Mouse (Mus musculus): ENCODE data around the gene Slc38a9. TPM values are rescaled to one million over a fixed set of nuclear protein-coding genes. Genes with fewer than 3 reads are reported as not detected.

Slc38a9 gene
- total RNA-seq, 1 experiment: 13.1 TPM

GRCm38 (mm10) chr13:112754871-112755270 is 94.3 kb downstream of the Slc38a9 start:
- H3K9ac ChIP-seq (ENCODE audit: insufficient read depth, low read depth, low read length, poor library complexity, severe bottlenecking): no peak overlapping the region
- no peak overlapping the region for H3K27ac ChIP-seq (ENCODE audit: insufficient read depth, low read depth, low read length, poor library complexity, severe bottlenecking)
- no peaks in the 10 kb centered on the region for H3K9me3 ChIP-seq (ENCODE audit: control insufficient read depth, insufficient read depth, low read depth, low read length)
- DNase-seq (ENCODE audit: low read depth, low spot score): no peak
- in situ Hi-C loops (cut with MboI; ENCODE audit: low sequenced_read_pairs in 2 of 2, unreplicated experiment in 2 of 2): no loop called here
- no peaks in the 10 kb centered on the region for H3K36me3 ChIP-seq (ENCODE audit: control insufficient read depth, insufficient read depth, low read length, poor library complexity, severe bottlenecking)
- H3K4me3 ChIP-seq (ENCODE audit: insufficient read depth in 1 of 2, low read depth in 1 of 2, low read length in 2 of 2, poor library complexity in 1 of 2, severe bottlenecking in 1 of 2): no peak overlapping the region
- TF ChIP-seq ZC3H11A (IDR thresholded peaks at IDR 0.05; ENCODE audit: borderline replicate concordance, low read depth, low read length): no peak
- no peak for TF ChIP-seq HCFC1 (IDR thresholded peaks at IDR 0.05; ENCODE audit: borderline replicate concordance, insufficient read depth, low read length)
- TF ChIP-seq CHD2 (IDR thresholded peaks at IDR 0.05; ENCODE audit: low read depth, low read length): no peak
- no peak for TF ChIP-seq MAFK (IDR thresholded peaks at IDR 0.05; ENCODE audit: insufficient read depth, low read depth, low read length)
- no peak for TF ChIP-seq ZNF384 (IDR thresholded peaks at IDR 0.05; ENCODE audit: low read depth, low read length)
- H3K4me1 ChIP-seq (ENCODE audit: control insufficient read depth in 2 of 2, insufficient read depth in 2 of 2, low read length in 2 of 2, poor library complexity in 1 of 2): peaks cover 13 to 41% of the 10 kb centered on the region in 2 experiments

GRCm38 (mm10) chr13:112755507-112756010 is 95.0 kb downstream of the Slc38a9 start:
- in situ Hi-C loops (cut with MboI; ENCODE audit: low sequenced_read_pairs in 2 of 2, unreplicated experiment in 2 of 2): no loop called here
- Histone ChIP-seq H3K9ac (ENCODE audit: insufficient read depth, low read depth, low read length, poor library complexity, severe bottlenecking) (peak overlapping the region; percentile 0; the same call in 1 of the 2 replicates), H3K4me3 (ENCODE audit: insufficient read depth in 1 of 2, low read depth in 1 of 2, low read length in 2 of 2, poor library complexity in 1 of 2, severe bottlenecking in 1 of 2) (no peak overlapping the region), H3K9me3 (ENCODE audit: control insufficient read depth, insufficient read depth, low read depth, low read length) (no peaks in the 10 kb centered on the region), H3K36me3 (ENCODE audit: control insufficient read depth, insufficient read depth, low read length, poor library complexity, severe bottlenecking) (no peaks in the 10 kb centered on the region), H3K4me1 (ENCODE audit: control insufficient read depth in 2 of 2, insufficient read depth in 2 of 2, low read length in 2 of 2, poor library complexity in 1 of 2) (peaks cover 13 to 41% of the 10 kb centered on the region in 2 experiments), H3K27ac (ENCODE audit: insufficient read depth, low read depth, low read length, poor library complexity, severe bottlenecking) (no peak overlapping the region)
- DNase-seq (ENCODE audit: low read depth, low spot score): no peak
- TF ChIP-seq MAFK (IDR thresholded peaks at IDR 0.05; ENCODE audit: insufficient read depth, low read depth, low read length): no peak

GRCm38 (mm10) chr13:112757395-112757794 is 96.8 kb downstream of the Slc38a9 start:
- Histone ChIP-seq H3K9me3 (ENCODE audit: control insufficient read depth, insufficient read depth, low read depth, low read length) (no peaks in the 10 kb centered on the region), H3K9ac (ENCODE audit: insufficient read depth, low read depth, low read length, poor library complexity, severe bottlenecking) (no peak overlapping the region), H3K4me1 (ENCODE audit: control insufficient read depth in 2 of 2, insufficient read depth in 2 of 2, low read length in 2 of 2, poor library complexity in 1 of 2) (peaks cover 10 to 37% of the 10 kb centered on the region in 2 experiments), H3K4me3 (ENCODE audit: insufficient read depth in 1 of 2, low read depth in 1 of 2, low read length in 2 of 2, poor library complexity in 1 of 2, severe bottlenecking in 1 of 2) (no peak overlapping the region), H3K36me3 (ENCODE audit: control insufficient read depth, insufficient read depth, low read length, poor library complexity, severe bottlenecking) (no peaks in the 10 kb centered on the region), H3K27ac (ENCODE audit: insufficient read depth, low read depth, low read length, poor library complexity, severe bottlenecking) (no peak overlapping the region; the same call in 1 of the 2 replicates)
- TF ChIP-seq MAFK (IDR thresholded peaks at IDR 0.05; ENCODE audit: insufficient read depth, low read depth, low read length) (no peak), ZC3H11A (IDR thresholded peaks at IDR 0.05; ENCODE audit: borderline replicate concordance, low read depth, low read length) (no peak), HCFC1 (IDR thresholded peaks at IDR 0.05; ENCODE audit: borderline replicate concordance, insufficient read depth, low read length) (no peak), ZNF384 (IDR thresholded peaks at IDR 0.05; ENCODE audit: low read depth, low read length) (no peak), CHD2 (IDR thresholded peaks at IDR 0.05; ENCODE audit: low read depth, low read length) (no peak)
- in situ Hi-C loops (cut with MboI; ENCODE audit: low sequenced_read_pairs in 2 of 2, unreplicated experiment in 2 of 2): no loop called here
- DNase-seq (ENCODE audit: low read depth, low spot score): no peak

GRCm38 (mm10) chr13:112758546-112759090 is 98.1 kb downstream of the Slc38a9 start:
- H3K36me3 ChIP-seq (ENCODE audit: control insufficient read depth, insufficient read depth, low read length, poor library complexity, severe bottlenecking): no peaks in the 10 kb centered on the region
- TF ChIP-seq ZC3H11A (IDR thresholded peaks at IDR 0.05; ENCODE audit: borderline replicate concordance, low read depth, low read length) (no peak), CHD2 (IDR thresholded peaks at IDR 0.05; ENCODE audit: low read depth, low read length) (no peak), MAFK (IDR thresholded peaks at IDR 0.05; ENCODE audit: insufficient read depth, low read depth, low read length) (no peak), HCFC1 (IDR thresholded peaks at IDR 0.05; ENCODE audit: borderline replicate concordance, insufficient read depth, low read length) (no peak), ZNF384 (IDR thresholded peaks at IDR 0.05; ENCODE audit: low read depth, low read length) (no peak)
- in situ Hi-C loops (cut with MboI; ENCODE audit: low sequenced_read_pairs in 2 of 2, unreplicated experiment in 2 of 2): no loop called here
- H3K9me3 ChIP-seq (ENCODE audit: control insufficient read depth, insufficient read depth, low read depth, low read length): no peaks in the 10 kb centered on the region
- H3K27ac ChIP-seq (ENCODE audit: insufficient read depth, low read depth, low read length, poor library complexity, severe bottlenecking): no peak overlapping the region
- no peak for DNase-seq (ENCODE audit: low read depth, low spot score)
- H3K9ac ChIP-seq (ENCODE audit: insufficient read depth, low read depth, low read length, poor library complexity, severe bottlenecking): no peak overlapping the region
- H3K4me1 ChIP-seq (ENCODE audit: control insufficient read depth in 2 of 2, insufficient read depth in 2 of 2, low read length in 2 of 2, poor library complexity in 1 of 2): peaks cover 11 to 28% of the 10 kb centered on the region in 2 experiments
- H3K4me3 ChIP-seq (ENCODE audit: insufficient read depth in 1 of 2, low read depth in 1 of 2, low read length in 2 of 2, poor library complexity in 1 of 2, severe bottlenecking in 1 of 2): no peak overlapping the region

GRCm38 (mm10) chr13:112759364-112759763 is 98.8 kb downstream of the Slc38a9 start:
- Histone ChIP-seq H3K4me1 (ENCODE audit: control insufficient read depth in 2 of 2, insufficient read depth in 2 of 2, low read length in 2 of 2, poor library complexity in 1 of 2) (peaks cover 15 to 26% of the 10 kb centered on the region in 2 experiments), H3K4me3 (ENCODE audit: insufficient read depth in 1 of 2, low read depth in 1 of 2, low read length in 2 of 2, poor library complexity in 1 of 2, severe bottlenecking in 1 of 2) (no peak overlapping the region), H3K9ac (ENCODE audit: insufficient read depth, low read depth, low read length, poor library complexity, severe bottlenecking) (no peak overlapping the region), H3K9me3 (ENCODE audit: control insufficient read depth, insufficient read depth, low read depth, low read length) (no peaks in the 10 kb centered on the region), H3K36me3 (ENCODE audit: control insufficient read depth, insufficient read depth, low read length, poor library complexity, severe bottlenecking) (no peaks in the 10 kb centered on the region), H3K27ac (ENCODE audit: insufficient read depth, low read depth, low read length, poor library complexity, severe bottlenecking) (no peak overlapping the region)
- DNase-seq (ENCODE audit: low read depth, low spot score): no peak
- TF ChIP-seq ZC3H11A (IDR thresholded peaks at IDR 0.05; ENCODE audit: borderline replicate concordance, low read depth, low read length) (no peak), ZNF384 (IDR thresholded peaks at IDR 0.05; ENCODE audit: low read depth, low read length) (no peak), CHD2 (IDR thresholded peaks at IDR 0.05; ENCODE audit: low read depth, low read length) (no peak), HCFC1 (IDR thresholded peaks at IDR 0.05; ENCODE audit: borderline replicate concordance, insufficient read depth, low read length) (no peak), MAFK (IDR thresholded peaks at IDR 0.05; ENCODE audit: insufficient read depth, low read depth, low read length) (no peak)
- in situ Hi-C loops (cut with MboI; ENCODE audit: low sequenced_read_pairs in 2 of 2, unreplicated experiment in 2 of 2): no loop called here
